ENCODE assay signal across 19 mouse cellular contexts in the genomic region with DNA sequence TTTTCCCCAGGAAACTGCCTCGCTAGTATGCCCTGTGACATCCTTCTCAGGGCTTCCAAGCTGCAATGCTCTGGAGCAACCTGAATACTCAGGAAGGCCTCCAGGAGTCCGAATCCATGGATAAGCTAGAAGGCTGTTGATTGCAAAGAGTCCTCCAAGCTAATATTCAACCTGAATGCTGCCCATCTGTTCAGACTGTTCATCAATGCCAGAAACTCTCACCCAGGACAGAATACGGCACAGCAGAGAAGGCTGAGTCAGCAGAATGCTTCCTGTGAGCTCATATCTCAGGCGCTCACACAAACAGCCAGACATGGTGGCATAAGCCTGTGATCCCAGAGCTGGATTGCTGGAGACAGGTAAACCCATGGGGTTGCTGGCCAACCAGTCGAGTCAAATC.
DNase-seq lines count a peak whose midpoint lies in the region; ATAC-seq lines count a peak whose summit lies in the region.
"Had no signal": no experiment of that assay in that cellular context is flagged by ENCODE, and none has a peak within 500 bp of the region (broad histone marks: within the 10 kb centered on the region; RNA-seq: fewer than 3 reads in every experiment).

No protein-coding gene starts in this region.

- ATAC-seq in cerebellum, adult (ENCODE audit: insufficient number of reproducible peaks, low FRiP score, low TSS enrichment): peak; percentile 40; the same call in 1 of the 2 replicates
- ATAC-seq: activated CD4-positive, CD25-positive, alpha-beta regulatory T cell, adult 4 months; CD4-positive, CD25-positive, alpha-beta regulatory T cell, adult 4 months; forebrain, embryonic 13.5 days; forebrain, postnatal 0 days; hindbrain, postnatal 0 days; Patski had no signal

- DNase-seq in cerebellum, postnatal 25 days: no peak
- peak; percentile 42 for DNase-seq in kidney, adult 18-20 months
- no peak for DNase-seq in kidney, postnatal 4 days
- DNase-seq in kidney, postnatal 25 days: peak; percentile 42 to 45
- no peak for DNase-seq in kidney, postnatal 14 days
- no peak for DNase-seq in left cerebral cortex, adult 11 months (ENCODE audit: low spot score)
- DNase-seq: adrenal gland, postnatal 14 days; B cell, adult 2 months; cerebellum, adult 18-20 months; cerebellum, adult 9-11 months; forebrain, postnatal 0 days; gastrocnemius, postnatal 14 days; heart, postnatal 10 days had no signal

Comparison
In these comparisons a context has a peak if more than half of its experiments do, and no peak if none do; other contexts are left out.
1. DNase-seq: peak in kidney, adult 18-20 months (single experiment) and kidney, postnatal 25 days (2 of 2); none in cerebellum, postnatal 25 days (0 of 2), kidney, postnatal 4 days (0 of 2), kidney, postnatal 14 days (single experiment) and left cerebral cortex, adult 11 months (single experiment).